Mouse (Mus musculus) megakaryocyte, embryonic 14.5 days (primary cell): Measurements from ENCODE around the gene Itpr1.

Experiments used
- FLI1 ChIP-seq: IDR thresholded peaks from 2 replicates; pipeline ENCODE4 v1.6.1; 2012; ENCODE audit warnings: low read length, inconsistent platforms, mixed read lengths
- GATA1 ChIP-seq: IDR thresholded peaks from 3 replicates; pipeline ENCODE4 v1.6.1; 2012; ENCODE audit warnings: mixed read lengths, low read length, inconsistent platforms, borderline replicate concordance

- no peak for TF ChIP-seq GATA1
- no peak for TF ChIP-seq FLI1
Observed at GRCm38 (mm10) chr6:108184847-108185684, 27.8 kb upstream of the Itpr1 start, which contains the start of gene Sumf1.
